Mouse (Mus musculus) inflammation-experienced regulatory T-cells, adult 6 months (primary cell): ENCODE results near the gene Zbtb38. TPM values are rescaled to one million over a fixed set of nuclear protein-coding genes. Genes with fewer than 3 reads are reported as not detected.

Experiments used
- ATAC-seq: one replicate; pipeline ENCODE4 v1.8.0; 2017
- polyA plus RNA-seq, 3 experiments: library from polyadenylated mRNA; unstranded; fragments of 100-300 nt; shearing (Covaris generic); gene quantifications; one replicate each; pipeline ENCODE4 v1.2.1; 2017

Zbtb38 gene
- 10 to 100 TPM; 53.9 to 73.9 (median 69.4) TPM for polyA plus RNA-seq

DNA sequence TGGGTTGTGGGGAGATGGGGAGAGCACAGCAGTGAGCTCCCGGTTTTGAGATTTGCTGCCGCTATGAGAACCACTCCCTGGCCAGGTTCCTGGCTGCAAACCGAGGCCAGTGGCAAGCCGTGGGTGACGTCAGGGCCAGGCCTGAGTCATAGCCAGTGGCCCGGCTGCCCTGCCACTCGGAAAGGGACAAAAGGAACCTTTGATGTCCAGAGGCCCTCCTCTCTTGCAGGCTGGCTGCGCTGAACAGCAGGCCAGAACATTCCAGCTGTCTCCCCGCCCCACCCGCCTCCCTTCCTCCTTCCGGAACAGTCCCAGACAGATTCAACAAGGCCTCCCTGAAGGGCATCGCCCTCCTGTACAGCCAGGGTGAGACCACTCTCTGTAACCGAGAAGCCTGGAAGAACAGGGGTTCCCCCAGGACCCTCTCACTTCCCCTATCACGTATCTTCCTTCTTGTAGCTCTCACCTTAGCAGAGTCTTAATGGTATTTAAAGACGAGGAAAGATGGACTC, at the start of gene Zbtb38:
Gene Zbtb38 (minus strand): TSS at position 229 of the 512 bp plus-strand sequence.
- no peak for ATAC-seq

- ATAC-seq = peak; percentile 76
Measured at GRCm38 (mm10) chr9:96800131-96800825, 47.6 kb upstream of the Zbtb38 start.

DNA sequence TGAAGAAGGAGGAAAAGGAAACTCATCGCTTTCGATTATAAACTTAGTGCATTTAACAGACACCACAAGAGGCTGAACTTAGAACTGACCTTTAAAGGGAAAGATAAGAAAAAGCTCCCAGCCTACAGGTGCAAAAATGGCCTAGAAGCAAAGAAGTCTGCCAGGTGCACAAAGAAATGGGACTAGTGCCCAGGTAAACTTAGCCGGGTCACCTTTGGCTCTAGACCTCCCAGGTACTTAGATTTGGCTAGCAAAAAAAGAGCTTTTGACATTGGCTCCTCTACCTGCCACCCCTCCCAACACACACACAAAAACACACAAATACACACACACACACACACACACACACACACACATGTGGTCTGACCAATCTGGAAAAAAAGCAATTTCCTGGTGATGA, 44.7 kb upstream of the Zbtb38 start:
- ATAC-seq = no peak

DNA sequence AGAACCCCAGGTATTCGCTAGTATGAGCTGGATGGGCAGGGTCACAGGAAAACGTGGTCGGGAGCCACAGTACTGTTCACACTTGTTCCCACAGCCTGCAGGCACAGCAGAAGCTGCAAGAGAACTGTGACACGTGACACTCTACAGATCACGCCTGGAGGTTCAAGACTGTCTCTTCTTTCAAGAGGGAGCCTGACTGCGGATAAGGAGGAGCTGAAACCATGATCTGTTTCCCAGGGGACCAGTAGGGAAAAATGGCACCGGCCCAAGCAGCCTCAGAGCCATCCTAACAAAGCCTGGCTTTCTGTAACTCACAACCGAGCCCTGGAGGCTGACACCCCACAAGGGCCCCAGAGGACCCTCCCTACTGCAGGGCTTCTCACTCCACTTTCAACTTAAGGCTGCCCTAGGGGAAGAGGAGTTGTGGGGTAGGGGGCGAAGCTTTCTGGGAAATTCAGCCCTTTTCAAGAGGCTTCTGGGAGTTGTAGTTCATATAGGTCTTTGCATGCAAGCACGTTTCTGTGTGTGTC, 42.8 kb upstream of the Zbtb38 start:
- ATAC-seq = peak; percentile 67

GRCm38 (mm10) chr9:96794601-96795000, 42.0 kb upstream of the Zbtb38 start:
- no peak for ATAC-seq

DNA sequence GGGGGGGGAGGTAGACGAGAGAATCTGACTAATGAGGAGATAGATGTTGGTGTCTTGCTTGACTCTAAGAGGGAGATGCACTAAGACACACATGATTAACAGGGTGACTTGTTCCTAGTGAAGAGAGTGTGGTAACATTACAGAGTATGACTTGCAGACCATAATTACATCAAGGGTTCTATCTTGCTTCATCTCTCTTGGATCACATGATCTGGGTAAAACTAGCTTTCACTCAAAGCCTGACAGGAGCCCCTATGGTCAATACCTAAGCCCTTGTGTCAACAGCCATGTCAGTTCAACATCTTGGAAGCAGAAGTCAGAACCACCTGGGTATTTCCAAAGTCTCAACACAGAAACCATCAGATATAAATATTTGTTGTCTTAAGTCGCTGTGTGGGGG, 39.9 kb upstream of the Zbtb38 start:
- ATAC-seq = no peak

- ATAC-seq = no peak
Measured at GRCm38 (mm10) chr9:96790389-96791007, 37.9 kb upstream of the Zbtb38 start.

DNA sequence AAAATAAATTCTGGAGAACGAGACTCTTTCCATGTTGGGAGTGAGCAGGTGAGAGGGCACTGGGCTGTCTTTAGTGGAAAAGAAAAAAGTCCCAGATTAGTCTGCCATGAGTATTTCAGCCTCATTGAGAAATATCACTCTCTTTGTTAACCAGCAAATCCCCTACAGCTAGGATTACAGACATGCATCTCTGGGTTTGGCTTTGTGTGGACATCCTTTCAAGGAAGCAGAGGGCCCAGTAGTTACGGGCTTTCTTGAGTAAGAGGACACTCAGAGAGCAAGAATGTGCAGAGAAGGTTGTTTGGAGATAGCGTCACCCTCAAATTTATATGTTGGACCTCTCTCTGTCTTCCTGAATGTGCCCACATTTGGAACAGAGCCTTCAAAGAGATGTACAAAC, 37.3 kb upstream of the Zbtb38 start:
- no peak for ATAC-seq

- ATAC-seq = peak; percentile 57
Measured at GRCm38 (mm10) chr9:96787797-96788196, 35.2 kb upstream of the Zbtb38 start.

DNA sequence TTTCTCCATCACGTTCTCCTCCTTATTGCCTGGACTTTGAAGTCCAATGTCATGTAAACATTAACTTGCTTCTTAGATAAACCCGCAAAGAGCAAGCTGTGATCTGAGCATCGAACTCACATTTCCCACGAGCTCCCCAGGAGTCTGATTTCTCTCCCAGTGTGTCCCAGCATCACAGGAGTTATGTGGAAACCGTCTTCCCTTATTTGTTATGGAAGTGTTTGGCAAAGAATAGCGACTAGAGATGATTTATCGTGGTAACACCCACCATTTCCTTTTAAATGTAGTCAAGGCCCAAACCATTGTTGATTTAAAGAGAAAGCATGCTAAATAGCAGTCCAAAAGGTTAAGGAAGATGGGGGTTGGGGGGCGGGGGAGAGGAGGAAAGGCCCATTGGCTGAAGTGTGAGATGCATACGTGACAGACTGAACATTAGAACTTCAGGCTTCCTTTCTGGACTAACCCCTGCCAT, 33.3 kb upstream of the Zbtb38 start:
- no peak for ATAC-seq

- ATAC-seq = peak; percentile 79
Measured at GRCm38 (mm10) chr9:96785187-96785586, 32.6 kb upstream of the Zbtb38 start.

GRCm38 (mm10) chr9:96783667-96784066, 31.0 kb upstream of the Zbtb38 start:
- ATAC-seq = peak; percentile 55

GRCm38 (mm10) chr9:96783258-96783657, 30.6 kb upstream of the Zbtb38 start:
- no peak for ATAC-seq

- no peak for ATAC-seq
Measured at GRCm38 (mm10) chr9:96782062-96782461, 29.4 kb upstream of the Zbtb38 start.

DNA sequence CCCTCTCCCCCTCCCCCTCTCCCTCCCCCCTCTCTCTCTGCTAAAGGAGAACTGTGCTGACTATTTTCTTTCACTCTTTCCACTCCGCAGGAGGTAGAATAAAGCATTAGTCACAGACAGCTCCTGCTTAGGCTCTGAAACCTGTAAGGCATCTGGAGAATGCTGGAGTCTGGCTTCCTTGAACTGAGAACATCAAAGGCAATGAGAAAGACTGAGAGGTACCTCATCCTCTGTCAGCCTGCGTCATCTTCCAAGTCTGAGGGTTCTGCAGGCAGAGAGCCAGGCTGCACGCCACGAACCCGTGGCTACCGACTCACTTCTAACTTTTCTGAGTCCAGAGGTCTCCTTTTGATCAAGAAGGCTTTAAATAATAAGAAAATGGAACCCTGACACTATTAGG, 20.5 kb upstream of the Zbtb38 start:
- ATAC-seq = peak; percentile 95

- ATAC-seq = no peak
Measured at GRCm38 (mm10) chr9:96770443-96770842, 17.8 kb upstream of the Zbtb38 start.

DNA sequence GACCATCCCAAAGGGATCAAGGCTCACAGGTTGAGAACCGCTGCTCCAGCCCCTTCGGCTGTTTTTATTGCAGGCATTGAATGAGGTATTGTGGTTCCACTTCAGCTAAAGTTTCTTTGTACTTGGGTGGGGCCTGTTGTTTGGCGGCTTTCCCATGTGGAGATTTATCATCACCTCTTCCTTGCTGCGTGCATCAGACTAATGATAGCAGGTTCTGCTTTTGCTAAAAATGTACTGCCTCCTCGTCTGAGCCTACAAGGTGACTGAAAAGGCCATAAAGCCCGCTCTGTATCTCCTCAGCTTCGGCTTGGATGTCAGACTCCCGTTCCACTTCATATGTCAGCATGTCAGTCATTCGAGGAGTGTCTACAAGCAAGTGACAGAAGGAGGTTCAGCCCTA, 17.0 kb upstream of the Zbtb38 start:
- no peak for ATAC-seq

DNA sequence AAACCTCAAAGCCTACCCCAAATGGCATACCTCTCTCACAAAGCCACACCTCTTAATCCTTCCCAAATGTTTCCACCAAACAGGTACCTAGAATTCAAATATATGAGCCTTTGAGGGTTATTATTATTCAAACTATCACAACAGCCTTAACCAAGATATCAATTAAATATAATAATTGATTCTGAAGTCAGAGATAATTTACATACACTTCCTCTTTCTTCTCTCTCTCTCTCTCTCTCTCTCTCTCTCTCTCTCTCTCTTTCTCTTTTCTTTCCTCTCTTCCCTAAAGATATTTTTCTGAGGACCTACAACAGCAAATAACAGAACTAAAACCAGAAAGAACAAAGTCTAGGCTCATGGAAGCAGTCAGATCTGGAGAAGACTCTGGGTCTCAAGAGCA, 15.2 kb upstream of the Zbtb38 start:
- ATAC-seq = no peak

DNA sequence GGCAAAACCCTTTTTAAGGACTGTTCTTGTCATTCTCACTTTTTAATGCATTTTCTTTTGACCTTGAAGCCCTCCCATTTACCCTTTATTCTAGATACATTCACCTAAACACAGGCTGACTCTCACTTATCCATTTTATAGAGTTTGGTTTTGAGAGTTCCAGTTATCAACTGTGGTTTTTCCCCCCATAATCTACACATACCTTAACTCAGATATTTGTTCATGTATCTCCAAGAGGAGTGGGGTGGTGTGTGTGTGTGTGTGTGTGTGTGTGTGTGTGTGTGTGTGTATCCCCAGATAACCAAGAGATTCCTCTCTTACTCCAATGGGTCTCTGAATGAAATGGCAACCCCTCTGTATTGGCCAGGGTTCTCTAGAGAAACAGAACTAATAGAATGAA, 13.4 kb upstream of the Zbtb38 start:
- no peak for ATAC-seq

GRCm38 (mm10) chr9:96765410-96765809, 12.8 kb upstream of the Zbtb38 start:
- ATAC-seq = peak; percentile 89

DNA sequence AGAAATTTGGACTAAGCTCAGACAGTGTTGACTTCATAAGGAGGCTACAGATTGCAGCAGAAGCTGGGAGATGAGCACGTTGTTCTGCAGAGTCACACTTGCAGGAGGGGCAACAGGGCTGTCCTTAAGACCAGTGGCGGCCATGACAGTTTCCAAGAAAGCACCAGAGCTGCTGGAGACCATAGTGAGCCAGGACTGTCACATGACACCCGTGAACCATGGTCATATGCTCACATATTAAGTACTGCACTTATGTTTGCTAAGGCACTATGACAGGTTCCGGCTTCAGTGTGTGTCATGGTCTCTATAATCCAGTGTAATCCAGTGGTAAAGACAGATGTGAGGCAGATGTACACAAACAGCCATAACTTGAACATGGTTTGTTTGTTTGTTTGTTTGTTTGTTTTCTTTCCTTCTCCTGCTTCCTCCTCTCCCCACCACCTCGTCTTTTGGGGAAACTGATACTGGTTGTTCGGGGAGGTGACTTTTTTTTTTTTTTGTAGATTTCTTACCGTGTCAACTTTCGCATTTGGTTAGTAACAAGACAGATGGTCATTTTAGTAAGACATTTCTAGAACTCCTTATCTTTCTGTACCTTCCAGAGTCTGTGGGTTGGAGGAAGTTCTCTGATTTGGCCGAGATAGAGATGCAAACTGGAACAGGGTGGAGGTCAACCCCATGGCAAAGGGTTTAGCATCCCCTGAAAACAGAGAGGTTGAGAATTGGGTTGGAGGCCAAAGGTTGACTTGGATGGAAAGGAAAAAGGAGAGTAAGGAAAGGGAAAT, 11.4 kb upstream of the Zbtb38 start:
- no peak for ATAC-seq

- no peak for ATAC-seq
Measured at GRCm38 (mm10) chr9:96763025-96763424, 10.4 kb upstream of the Zbtb38 start.
